Mouse (Mus musculus) hindbrain, embryonic 16.5 days (tissue): Measurements from ENCODE around the gene Lgals4. TPM values are rescaled to one million over a fixed set of nuclear protein-coding genes. Genes with fewer than 3 reads are reported as not detected.

Experiments
- ATAC-seq: fragments of 200-750 bp; cut with Nextera tagmentation; 2 replicates; pipeline ENCODE4 v1.8.0; 2017; ENCODE audit warnings: moderate TSS enrichment, moderate library complexity
- H3K27ac ChIP-seq: fragments of 300-500 bp; sonication (generic); 2 replicates; pipeline ENCODE4 v1.5.1; 2014; ENCODE audit warnings: low read depth, mild to moderate bottlenecking, control low read depth, low read length, moderate library complexity
- H3K27me3 ChIP-seq: fragments of 300-500 bp; sonication (generic); replicated peaks from 2 replicates; pipeline ENCODE4 v1.6.1; 2014; ENCODE audit warnings: low read length; ENCODE audit not compliant: control insufficient read depth, insufficient read depth
- H3K36me3 ChIP-seq: fragments of 300-500 bp; sonication (generic); 2 replicates; pipeline ENCODE4 v1.6.1; 2014; ENCODE audit warnings: mild to moderate bottlenecking, low read length, moderate library complexity, mixed read lengths; ENCODE audit not compliant: control insufficient read depth, insufficient read depth
- H3K4me1 ChIP-seq: fragments of 300-500 bp; sonication (generic); 2 replicates; pipeline ENCODE4 v1.6.1; 2014; ENCODE audit warnings: low read depth, low read length; ENCODE audit not compliant: control insufficient read depth, insufficient read depth
- H3K4me2 ChIP-seq: fragments of 300-500 bp; sonication (generic); 2 replicates; pipeline ENCODE4 v1.6.1; 2014; ENCODE audit warnings: mild to moderate bottlenecking, low read length, control low read depth, moderate library complexity
- H3K4me3 ChIP-seq: fragments of 300-500 bp; sonication (generic); 2 replicates; pipeline ENCODE4 v1.5.1; 2014; ENCODE audit warnings: mild to moderate bottlenecking, low read length, control low read depth, moderate library complexity
- H3K9ac ChIP-seq: fragments of 300-500 bp; sonication (generic); 2 replicates; pipeline ENCODE4 v1.6.1; 2014; ENCODE audit warnings: low read depth, mild to moderate bottlenecking, control low read depth, low read length, moderate library complexity
- H3K9me3 ChIP-seq: fragments of 300-500 bp; sonication (generic); 2 replicates; pipeline ENCODE4 v1.6.1; 2014; ENCODE audit warnings: mild to moderate bottlenecking, low read length, moderate library complexity; ENCODE audit not compliant: control insufficient read depth
- WGBS: fragments of 180-500 bp; shearing (Covaris S2); extraction: QIAGEN DNeasy Blood & Tissue Kit; methylation state at CpG from one replicate; pipeline ENCODE4 v1.1.7; 2014; 5-methylcytosine and 5-hydroxymethylcytosine counted together
- polyA plus RNA-seq: library from polyadenylated mRNA; unstranded; fragments of >200 nt; fragmentation: Nextera tagmentation; extraction: Ambion mirVana; gene quantifications from 2 replicates; pipeline ENCODE4 v1.2.1, GENCODE M21; 2015

Lgals4 gene
- polyA plus RNA-seq, 1 experiment from 2014 or later, result 5.3 TPM

DNA sequence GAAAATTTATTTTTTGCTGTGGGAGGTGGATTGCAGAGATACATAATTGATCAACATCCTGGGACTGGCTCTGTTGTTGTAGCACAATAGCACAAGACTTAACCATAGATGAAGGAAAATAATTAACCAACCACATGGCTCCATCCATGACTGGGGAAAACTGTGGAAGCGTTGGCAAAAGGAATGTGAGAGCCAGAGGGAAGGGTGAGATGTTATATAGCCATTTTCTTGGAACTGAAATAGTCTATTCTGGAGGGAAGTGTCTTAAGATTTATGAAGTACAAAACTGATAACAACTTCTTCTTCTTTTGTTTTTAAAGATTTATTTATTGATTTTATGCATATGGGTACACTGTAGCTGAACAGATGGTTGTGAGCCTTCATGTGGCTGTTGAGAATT is 13.6 kb downstream of the Lgals4 start:
- H3K4me1 ChIP-seq, result no peaks in the 10 kb centered on the region
- H3K27ac ChIP-seq, result no peak overlapping the region
- WGBS, result 76% methylated on average over 1 of the region's 1 CpGs
- ATAC-seq, result no peak
- H3K4me2 ChIP-seq, result no peak overlapping the region
- no peak overlapping the region for H3K9ac ChIP-seq
- no peaks in the 10 kb centered on the region for H3K27me3 ChIP-seq
- no peak overlapping the region for H3K4me3 ChIP-seq
- no peaks in the 10 kb centered on the region for H3K36me3 ChIP-seq
- 0 out of 2 replicates have a peak, but pooled peaks cover 2% of the 10 kb centered on the region for H3K9me3 ChIP-seq

DNA sequence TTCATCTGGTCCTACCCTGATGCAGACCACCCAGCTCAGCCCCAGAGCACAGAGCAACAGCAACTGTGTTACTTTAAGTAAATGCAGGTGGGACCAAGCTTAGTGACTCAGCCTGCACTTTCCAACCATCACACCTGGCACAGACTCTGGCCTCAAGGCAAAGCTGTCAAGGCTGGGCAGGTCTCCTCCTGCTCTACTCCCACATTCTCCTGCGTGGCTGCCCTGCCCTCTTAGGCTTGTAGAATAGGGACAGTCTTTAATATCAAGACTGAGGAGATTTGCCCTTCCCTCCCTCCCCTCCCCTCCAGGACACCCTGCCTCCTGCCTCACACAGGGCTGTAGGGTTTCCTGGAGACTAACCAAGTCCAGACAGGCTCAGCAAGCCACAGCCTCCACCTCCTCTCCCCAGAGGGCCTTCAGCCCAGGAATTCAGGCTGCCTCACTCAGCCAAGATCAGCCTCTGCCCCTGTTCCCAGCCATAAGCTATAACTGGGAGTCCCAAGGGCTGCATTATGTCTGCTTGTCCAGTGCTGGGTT is 16.1 kb downstream of the Lgals4 start:
- Histone ChIP-seq H3K36me3 (no peaks in the 10 kb centered on the region), H3K4me1 (no peaks in the 10 kb centered on the region), H3K4me3 (no peak overlapping the region), H3K27ac (no peak overlapping the region), H3K9ac (no peak overlapping the region), H3K4me2 (no peak overlapping the region), H3K9me3 (no peaks in the 10 kb centered on the region), H3K27me3 (no peaks in the 10 kb centered on the region)
- 50% methylated on average over 1 of the region's 1 CpGs for WGBS
- ATAC-seq, result no peak

DNA sequence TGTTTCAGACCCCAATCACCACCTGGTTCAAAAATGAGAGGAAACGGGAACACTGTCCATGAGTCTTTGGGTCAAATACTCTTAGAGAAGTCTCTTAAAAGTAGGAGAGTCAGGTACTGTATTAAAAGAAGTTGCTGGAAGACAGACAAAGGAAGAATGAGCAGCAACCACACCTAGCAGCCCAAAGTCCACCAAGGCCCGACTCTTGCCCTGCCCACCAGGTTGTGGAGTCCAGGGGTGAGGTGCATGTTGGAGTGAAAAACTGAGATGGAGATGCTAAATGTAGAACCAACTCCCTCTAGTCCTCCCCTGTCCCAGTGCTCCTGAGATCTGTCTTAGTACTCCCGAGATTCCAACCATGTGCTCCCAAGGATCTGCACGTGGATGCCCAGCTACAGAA is 17.0 kb downstream of the Lgals4 start:
- no peak for ATAC-seq
- H3K27ac ChIP-seq, result no peak overlapping the region
- no peak overlapping the region for H3K9ac ChIP-seq
- 87% methylated on average over 4 of the region's 4 CpGs for WGBS
- H3K36me3 ChIP-seq, result no peaks in the 10 kb centered on the region
- H3K4me1 ChIP-seq, result no peaks in the 10 kb centered on the region
- H3K4me2 ChIP-seq, result no peak overlapping the region
- H3K27me3 ChIP-seq, result no peaks in the 10 kb centered on the region
- H3K4me3 ChIP-seq, result no peak overlapping the region
- no peaks in the 10 kb centered on the region for H3K9me3 ChIP-seq

- peaks cover 5% of the 10 kb centered on the region; the same call in 1 of the 2 replicates for H3K9me3 ChIP-seq
- no peaks in the 10 kb centered on the region for H3K27me3 ChIP-seq
- WGBS, result 94% methylated on average over 2 of the region's 2 CpGs
- H3K4me1 ChIP-seq, result no peaks in the 10 kb centered on the region
- no peak for ATAC-seq
- no peaks in the 10 kb centered on the region for H3K36me3 ChIP-seq
- no peak overlapping the region for H3K9ac ChIP-seq
- H3K4me2 ChIP-seq, result no peak overlapping the region
- no peak overlapping the region for H3K4me3 ChIP-seq
- no peak overlapping the region for H3K27ac ChIP-seq
Measured at GRCm38 (mm10) chr7:28859953-28860352, 26.3 kb downstream of the Lgals4 start.

- no peaks in the 10 kb centered on the region for H3K36me3 ChIP-seq
- H3K27me3 ChIP-seq, result no peaks in the 10 kb centered on the region
- H3K9me3 ChIP-seq, result peaks cover 5% of the 10 kb centered on the region; the same call in 1 of the 2 replicates
- H3K27ac ChIP-seq, result no peak overlapping the region
- 87% methylated on average over 6 of the region's 6 CpGs for WGBS
- no peak overlapping the region for H3K4me3 ChIP-seq
- H3K4me1 ChIP-seq, result peaks cover 2% of the 10 kb centered on the region; the same call in 1 of the 2 replicates
- no peak overlapping the region for H3K4me2 ChIP-seq
- no peak overlapping the region for H3K9ac ChIP-seq
- no peak for ATAC-seq
Measured at GRCm38 (mm10) chr7:28860898-28861297, 27.2 kb downstream of the Lgals4 start.

DNA sequence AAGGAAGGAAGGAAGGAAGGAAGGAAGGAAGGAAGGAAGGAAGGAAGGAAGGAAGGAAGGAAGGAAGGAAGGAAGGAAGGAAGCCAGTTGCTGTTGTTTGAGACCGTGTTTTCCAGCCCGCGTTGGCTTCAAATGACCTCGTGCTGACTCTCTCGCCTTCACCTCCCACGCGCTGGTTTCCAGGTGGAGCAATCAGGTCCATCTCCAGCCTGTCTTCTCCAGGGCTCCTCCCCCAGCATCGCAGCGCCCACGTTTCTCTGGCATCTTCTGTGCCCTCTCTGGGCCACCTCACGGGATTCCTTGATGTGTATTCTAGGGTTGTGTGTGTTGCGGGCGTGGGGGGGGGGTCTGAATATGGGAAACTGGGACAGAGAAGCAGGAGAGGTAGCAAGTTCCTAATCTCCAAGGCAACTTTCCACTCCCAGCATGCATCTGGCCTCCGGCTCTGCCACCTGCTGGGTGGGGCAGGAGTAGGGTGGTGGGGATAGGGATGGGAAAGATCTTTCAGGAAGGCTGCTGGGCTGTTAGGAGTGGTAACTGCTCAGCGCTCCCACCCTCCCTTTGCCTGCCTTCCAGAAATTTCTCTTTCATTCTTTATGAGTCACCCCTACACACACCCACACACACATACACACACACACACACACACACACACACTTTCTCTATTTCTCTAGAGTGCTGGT is 29.3 kb downstream of the Lgals4 start:
- Histone ChIP-seq H3K4me2 (no peak overlapping the region), H3K27ac (no peak overlapping the region), H3K4me3 (no peak overlapping the region), H3K4me1 (peaks cover 2% of the 10 kb centered on the region; the same call in 1 of the 2 replicates), H3K9ac (no peak overlapping the region), H3K9me3 (peaks cover 5% of the 10 kb centered on the region; the same call in 1 of the 2 replicates), H3K27me3 (no peaks in the 10 kb centered on the region), H3K36me3 (no peaks in the 10 kb centered on the region)
- 80% methylated on average over 15 of the region's 15 CpGs for WGBS
- no peak for ATAC-seq

GRCm38 (mm10) chr7:28863540-28863939 is 29.9 kb downstream of the Lgals4 start, which contains the start of gene Lgals7:
TSS of gene Lgals7 (plus strand) at chr7:28863853.
- Histone ChIP-seq H3K9me3 (peaks cover 4% of the 10 kb centered on the region; the same call in 1 of the 2 replicates), H3K4me2 (no peak within 1 kb of the TSS), H3K4me1 (peaks cover 2% of the 10 kb centered on the region; the same call in 1 of the 2 replicates), H3K27ac (no peak within 1 kb of the TSS), H3K27me3 (no peaks in the 10 kb centered on the region), H3K36me3 (no peaks in the 10 kb centered on the region), H3K4me3 (no peak within 1 kb of the TSS), H3K9ac (peak within 1 kb of the TSS; percentile 14; the same call in 1 of the 2 replicates)
- 78% methylated on average over 6 of the region's 6 CpGs for WGBS
- no peak for ATAC-seq

- no peak overlapping the region for H3K27ac ChIP-seq
- 0 out of 2 replicates have a peak, but pooled peaks cover 3% of the 10 kb centered on the region for H3K9me3 ChIP-seq
- H3K9ac ChIP-seq, result peak overlapping the region; percentile 14; the same call in 1 of the 2 replicates
- no peak for ATAC-seq
- 45% methylated on average over 9 of the region's 9 CpGs for WGBS
- H3K4me1 ChIP-seq, result peaks cover 2% of the 10 kb centered on the region; the same call in 1 of the 2 replicates
- H3K27me3 ChIP-seq, result no peaks in the 10 kb centered on the region
- H3K36me3 ChIP-seq, result no peaks in the 10 kb centered on the region
- no peak overlapping the region for H3K4me3 ChIP-seq
- H3K4me2 ChIP-seq, result no peak overlapping the region
Measured at GRCm38 (mm10) chr7:28864288-28864750, 30.7 kb downstream of the Lgals4 start.
